Mouse (Mus musculus): ENCODE results near the gene Samm50.
"Not testable (repeated sequence)": the region's sequence is repeated elsewhere in the genome, so short reads cannot be mapped to it uniquely, and the experiment has no call there.

The Samm50 gene

DNA sequence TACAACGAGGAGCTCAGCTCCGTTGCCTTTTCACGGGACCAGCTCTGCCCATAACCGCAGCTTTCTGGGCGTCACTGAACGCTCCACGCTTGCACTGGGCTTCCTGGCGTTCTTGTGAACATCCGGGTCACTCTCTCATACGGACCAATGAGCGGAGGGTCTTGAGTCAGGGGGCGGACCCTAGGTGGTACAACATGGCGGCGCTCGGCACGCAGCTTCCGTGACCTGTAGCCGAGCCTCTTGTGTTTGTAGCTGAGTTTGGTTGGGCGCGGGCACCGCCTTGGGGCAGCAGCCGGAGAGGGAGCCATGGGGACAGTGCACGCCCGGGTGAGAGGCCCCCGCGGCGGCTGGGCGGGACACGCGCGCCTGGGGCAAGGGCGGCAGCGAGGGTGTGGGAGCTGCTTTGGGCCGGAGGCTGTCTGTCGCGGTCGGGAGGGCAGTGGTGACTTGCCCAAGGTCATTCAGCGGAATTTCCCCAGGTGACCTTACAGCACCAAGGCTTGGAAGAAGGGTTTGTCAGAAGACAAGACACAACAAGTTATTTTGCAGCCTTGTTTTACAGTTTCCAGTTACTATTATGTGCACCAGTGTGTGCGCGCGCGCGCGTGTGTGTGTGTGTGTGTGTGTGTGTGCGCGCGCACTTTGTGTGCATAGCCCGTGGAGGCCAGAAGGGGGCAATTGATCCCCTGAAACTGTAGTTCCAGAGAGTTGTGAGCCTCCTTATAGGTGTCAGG, at the start of gene Samm50:
Samm50 (plus strand) TSS at position 184 of the 734 bp plus-strand sequence.
- DNase-seq: peak; percentile 89

DNA sequence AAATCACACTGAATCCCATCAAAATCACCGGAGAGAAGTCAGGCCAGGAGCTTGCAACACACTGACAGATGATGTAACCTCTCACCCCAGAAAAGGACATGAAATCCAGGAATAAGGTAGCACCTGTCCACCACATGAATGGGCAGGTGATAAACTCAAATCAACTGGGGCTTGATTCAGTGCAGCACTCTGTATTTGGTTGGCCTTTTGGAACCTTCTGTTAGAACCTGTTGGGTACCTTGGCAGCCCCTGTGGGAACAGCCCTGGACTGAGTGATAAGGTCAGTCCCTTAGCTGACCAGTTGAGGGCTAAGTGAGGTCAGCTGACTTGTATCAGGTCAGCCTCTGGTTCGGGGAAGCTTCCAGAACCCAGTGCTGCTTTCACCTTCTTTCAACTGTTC, 35.9 kb upstream of the Samm50 start:
- DNase-seq: no peak

DNA sequence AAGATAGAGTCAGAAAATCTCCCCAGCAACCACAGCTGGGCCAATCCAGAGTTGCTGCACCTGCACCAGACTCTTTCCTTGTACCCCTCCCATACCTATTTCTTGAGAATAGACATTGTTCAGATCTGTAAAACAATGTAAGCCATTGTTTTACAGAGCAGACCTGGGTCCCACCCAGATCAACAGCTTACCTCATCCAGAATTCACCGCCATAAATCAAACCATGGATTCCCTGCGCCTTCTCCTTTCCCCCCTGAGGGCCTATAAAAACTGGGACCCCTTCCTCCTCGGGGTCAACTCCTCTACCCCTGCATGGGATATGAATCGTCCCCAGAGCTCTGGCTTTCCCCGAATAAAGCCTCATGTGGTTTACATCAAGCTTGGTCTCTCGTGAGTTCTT, 34.5 kb upstream of the Samm50 start:
- DNase-seq: not testable (repeated sequence)

- DNase-seq: no peak
Measured at GRCm38 (mm10) chr15:84161871-84162270, 30.2 kb upstream of the Samm50 start.

DNA sequence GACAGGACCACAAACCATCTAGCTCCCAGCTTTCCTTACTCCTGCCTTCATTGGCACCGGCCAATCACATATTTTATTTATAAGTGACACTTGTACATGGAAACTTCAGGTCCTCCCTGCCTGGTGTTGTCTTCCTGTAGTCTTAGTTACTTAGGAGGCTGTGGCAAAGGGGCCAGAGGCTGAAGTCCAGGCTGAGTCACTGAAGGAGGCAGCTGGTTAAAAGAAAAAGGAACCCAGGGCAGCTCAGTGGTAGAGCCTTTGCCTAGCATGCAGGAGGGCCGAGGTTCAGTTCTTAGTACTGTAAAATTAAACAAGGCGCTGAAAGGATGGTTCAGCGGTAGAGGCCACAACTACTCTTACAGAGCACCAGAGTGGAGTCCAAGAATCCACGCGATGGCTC, 25.2 kb upstream of the Samm50 start:
- DNase-seq: no peak

- DNase-seq: peak; percentile 97
Measured at GRCm38 (mm10) chr15:84167600-84167999, 24.4 kb upstream of the Samm50 start, which contains the start of gene Pnpla3. Gene Pnpla3 (plus strand): TSS chr15:84167837.

GRCm38 (mm10) chr15:84168170-84169161, 23.6 kb upstream of the Samm50 start:
- peak; percentile 70 for DNase-seq

DNA sequence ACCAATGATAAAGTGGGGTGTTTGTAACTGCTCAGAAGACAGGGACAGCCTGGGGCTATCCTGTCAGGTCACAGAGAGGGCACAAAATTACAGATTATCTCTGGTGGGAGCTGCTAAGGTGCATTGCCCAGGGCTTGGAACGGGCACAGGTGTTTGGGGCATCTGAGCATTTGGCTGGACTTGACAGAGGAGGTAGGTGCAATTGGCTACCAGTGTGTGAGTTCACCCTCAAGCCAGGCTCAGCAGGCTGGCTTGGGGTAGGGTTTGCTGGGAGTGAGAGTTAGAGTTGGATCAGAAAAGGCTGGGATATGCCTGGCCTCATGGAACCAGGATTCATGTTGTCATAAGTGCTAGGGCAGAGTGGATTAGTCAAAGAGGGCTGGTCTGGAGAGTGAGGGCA, 22.5 kb upstream of the Samm50 start:
- no peak for DNase-seq

DNA sequence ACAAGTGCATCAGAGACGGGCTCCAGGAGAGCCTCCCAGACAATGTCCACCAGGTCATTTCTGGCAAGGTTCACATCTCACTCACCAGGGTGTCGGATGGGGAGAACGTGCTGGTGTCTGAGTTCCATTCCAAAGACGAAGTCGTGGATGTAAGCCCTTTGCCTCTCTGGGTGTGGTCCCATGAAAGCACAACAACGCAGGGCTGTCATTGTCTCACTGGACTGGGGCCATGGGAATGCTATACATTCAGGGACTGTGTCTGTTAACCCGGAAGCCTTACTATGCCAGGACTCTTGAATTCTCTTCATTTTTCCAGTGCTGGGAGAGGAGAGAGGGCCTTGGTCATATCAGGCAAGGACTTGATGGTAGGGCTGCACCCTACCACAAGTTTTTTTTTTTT, 20.9 kb upstream of the Samm50 start:
- no peak for DNase-seq

GRCm38 (mm10) chr15:84178733-84179132, 13.3 kb upstream of the Samm50 start:
- DNase-seq: no peak

GRCm38 (mm10) chr15:84182000-84182399, 10.0 kb upstream of the Samm50 start:
- DNase-seq: no peak

DNA sequence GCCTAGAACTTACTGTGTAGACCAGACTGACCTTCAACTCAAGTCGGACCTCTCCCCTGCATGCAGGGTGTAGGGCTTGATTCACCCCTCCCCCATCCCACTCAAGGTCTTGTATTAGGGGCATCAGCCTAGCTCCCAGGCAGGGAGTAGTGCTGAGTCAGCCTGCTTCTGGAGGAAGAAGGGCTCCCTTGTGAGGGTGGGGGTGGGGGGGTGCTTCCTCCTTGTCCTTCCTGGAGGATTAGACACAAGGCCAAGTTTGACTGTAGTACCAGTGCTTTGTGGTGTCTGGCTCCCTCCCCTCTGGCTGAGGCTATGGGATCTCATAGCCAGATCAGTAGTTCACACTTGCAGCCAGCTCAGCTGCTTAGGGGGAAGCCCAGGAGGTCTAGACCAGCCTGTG, 8.1 kb upstream of the Samm50 start:
- no peak for DNase-seq

DNA sequence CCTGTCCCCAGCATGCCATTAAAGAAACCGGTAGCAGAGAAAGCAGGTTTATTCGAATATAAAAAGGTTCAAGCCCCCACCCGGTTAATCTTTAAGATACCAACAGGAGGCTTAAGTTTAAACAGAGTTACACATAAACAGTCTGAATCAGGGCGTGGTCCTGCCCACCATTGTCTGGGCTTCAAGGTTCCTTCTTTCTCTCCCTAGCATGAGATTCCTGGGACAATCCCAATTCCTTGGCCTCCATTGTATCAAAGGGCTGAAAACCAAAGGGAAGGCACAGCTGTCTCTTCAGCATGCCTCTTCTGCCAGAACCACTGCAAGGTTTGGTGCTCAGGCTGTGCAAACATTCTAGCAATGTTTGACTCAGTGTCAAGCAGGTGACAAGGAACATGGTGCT, 5.8 kb upstream of the Samm50 start:
- DNase-seq: no peak

GRCm38 (mm10) chr15:84188887-84189530, 3.0 kb upstream of the Samm50 start:
- DNase-seq: no peak

GRCm38 (mm10) chr15:84189881-84190280, 2.2 kb upstream of the Samm50 start:
- DNase-seq: no peak

DNA sequence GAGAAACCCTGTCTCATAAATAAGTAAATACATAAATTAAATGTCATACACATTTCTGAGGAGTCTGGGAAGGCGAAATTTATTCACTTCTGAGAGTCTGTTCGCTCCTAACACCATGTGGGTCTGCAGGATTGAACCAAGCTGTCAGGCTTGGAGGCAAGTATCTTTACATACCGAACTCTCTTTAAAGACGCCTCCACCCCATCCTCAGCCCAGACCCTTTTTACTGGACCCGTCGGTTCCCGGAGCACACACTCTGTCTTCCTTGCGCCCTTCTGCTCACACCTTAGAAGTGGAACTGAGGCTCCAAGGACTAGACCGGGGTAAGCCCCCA, 350 bp upstream of the Samm50 start:
- DNase-seq: no peak

GRCm38 (mm10) chr15:84196486-84197165, 4.6 kb downstream of the Samm50 start:
- no peak for DNase-seq

DNA sequence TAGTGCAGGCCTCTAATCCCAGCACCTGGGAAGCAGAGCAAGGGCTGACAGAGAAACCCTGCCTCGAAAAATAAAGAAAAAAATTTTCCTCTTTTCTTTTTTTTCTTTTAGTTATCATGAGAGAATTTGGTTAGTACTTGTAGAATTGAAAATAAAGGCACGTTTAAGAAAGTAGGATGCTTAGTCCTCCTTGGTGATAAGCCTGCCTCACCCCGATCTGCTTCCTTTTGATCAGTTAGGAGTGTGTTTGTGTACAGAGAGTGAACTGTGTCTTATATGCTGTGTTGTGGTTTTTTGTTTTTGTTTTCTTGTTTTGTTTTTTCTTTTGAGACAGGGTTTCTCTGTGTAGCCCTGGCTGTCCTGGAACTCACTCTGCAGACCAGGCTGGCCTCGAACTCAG, 15.3 kb downstream of the Samm50 start:
- DNase-seq: no peak

- no peak for DNase-seq
Measured at GRCm38 (mm10) chr15:84209517-84210412, 17.7 kb downstream of the Samm50 start.

GRCm38 (mm10) chr15:84210461-84210860, 18.4 kb downstream of the Samm50 start:
- no peak for DNase-seq

DNA sequence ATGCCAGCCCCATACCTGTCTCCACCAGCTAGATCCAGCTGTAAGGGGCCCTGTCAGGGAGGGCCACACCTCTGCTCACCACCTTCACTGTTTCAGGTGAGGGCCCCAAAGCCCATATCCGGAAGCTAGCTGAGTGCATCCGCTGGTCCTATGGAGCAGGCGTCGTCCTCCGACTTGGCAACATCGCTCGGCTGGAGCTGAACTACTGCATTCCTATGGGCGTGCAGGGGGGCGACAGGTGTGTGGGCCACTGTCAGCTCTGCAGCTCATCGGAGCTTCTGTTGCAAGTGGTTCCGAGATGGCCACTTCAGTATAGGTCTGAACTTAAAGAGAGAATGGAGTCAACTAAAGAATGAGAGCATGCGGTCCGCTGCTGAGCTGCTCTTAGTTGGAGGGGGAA, 18.9 kb downstream of the Samm50 start:
- DNase-seq: no peak

DNA sequence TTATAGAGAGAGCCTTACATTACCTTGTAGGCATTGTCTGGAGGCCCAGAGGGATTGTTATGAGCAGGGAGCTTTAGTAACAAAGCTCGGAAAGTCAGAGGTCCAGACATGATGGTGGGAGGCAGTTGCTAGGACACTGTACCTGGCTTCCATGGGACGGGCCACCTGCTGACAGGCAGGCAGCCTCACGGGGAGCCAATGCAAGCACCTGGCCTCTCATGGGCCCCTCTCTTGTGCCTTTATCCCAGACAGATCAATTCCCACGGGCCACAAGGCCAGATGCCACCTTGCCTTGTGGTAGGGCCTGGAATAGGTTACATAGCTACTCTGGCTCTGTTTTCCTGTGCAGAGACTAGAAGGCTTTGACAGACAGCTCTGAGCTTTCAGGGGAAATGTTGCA, 19.5 kb downstream of the Samm50 start:
- DNase-seq: no peak

All from cerebellum, adult 8-10 months (tissue).